Mouse (Mus musculus) forebrain, embryonic 10.5 days (tissue): ENCODE data around the gene Fbxl17. TPM values are rescaled to one million over a fixed set of nuclear protein-coding genes. Genes with fewer than 3 reads are reported as not detected.

Experiments
- DNase-seq: peaks from one replicate; pipeline ENCODE4 v3.0.0-alpha.2; 2017; ENCODE audit warnings: low spot score; ENCODE audit errors: extremely low spot score
- H3K27ac ChIP-seq: fragments of 300-500 bp; sonication (generic); 2 replicates; pipeline ENCODE4 v1.5.1; 2016; ENCODE audit warnings: mild to moderate bottlenecking
- H3K27me3 ChIP-seq: fragments of 300-500 bp; sonication (generic); 2 replicates; pipeline ENCODE4 v1.6.1; 2016; ENCODE audit warnings: mild to moderate bottlenecking; ENCODE audit not compliant: poor library complexity, severe bottlenecking
- H3K36me3 ChIP-seq: fragments of 300-500 bp; sonication (generic); replicated peaks from 2 replicates; pipeline ENCODE4 v1.6.1; 2016; ENCODE audit warnings: mild to moderate bottlenecking, moderate library complexity
- H3K4me1 ChIP-seq: fragments of 300-500 bp; sonication (generic); 2 replicates; pipeline ENCODE4 v1.6.1; 2016
- H3K4me3 ChIP-seq: fragments of 300-500 bp; sonication (generic); 2 replicates; pipeline ENCODE4 v1.5.1; 2016; ENCODE audit warnings: mild to moderate bottlenecking, moderate library complexity
- H3K9me3 ChIP-seq: fragments of 300-500 bp; sonication (generic); 2 replicates; pipeline ENCODE4 v1.6.1; 2016; ENCODE audit warnings: mild to moderate bottlenecking, moderate library complexity
- WGBS: fragments of 180-500 bp; shearing (Covaris S2); methylation state at CpG from one replicate; pipeline ENCODE4 v1.1.7; 2016; 5-methylcytosine and 5-hydroxymethylcytosine counted together
- polyA plus RNA-seq: library from polyadenylated mRNA; unstranded; fragments of >200 nt; fragmentation: Nextera tagmentation; extraction: Ambion mirVana; gene quantifications from 2 replicates; pipeline ENCODE4 v1.2.1, GENCODE M21; 2016

The Fbxl17 gene
- polyA plus RNA-seq, 1 experiment from 2014 or later = 2.7 TPM

- Histone ChIP-seq H3K27ac (no peak overlapping the region), H3K9me3 (no peaks in the 10 kb centered on the region), H3K36me3 (no peaks in the 10 kb centered on the region), H3K27me3 (peaks cover 39% of the 10 kb centered on the region), H3K4me1 (peaks cover 27% of the 10 kb centered on the region), H3K4me3 (no peak overlapping the region)
- WGBS = 89% methylated on average over 2 of the region's 2 CpGs
- DNase-seq = no peak
These were observed 226.5 kb downstream of the Fbxl17 start for GRCm38 (mm10) chr17:63273353-63273752.

- Histone ChIP-seq H3K4me3 (no peak overlapping the region), H3K27ac (no peak overlapping the region), H3K9me3 (no peaks in the 10 kb centered on the region), H3K36me3 (no peaks in the 10 kb centered on the region), H3K27me3 (peaks cover 39% of the 10 kb centered on the region), H3K4me1 (peaks cover 31% of the 10 kb centered on the region)
- DNase-seq = no peak
These were observed 226.9 kb downstream of the Fbxl17 start for GRCm38 (mm10) chr17:63272914-63273313.

- DNase-seq = no peak
- H3K4me3 ChIP-seq = no peak overlapping the region
- 81% methylated on average over 6 of the region's 6 CpGs for WGBS
- H3K27ac ChIP-seq = no peak overlapping the region
- peaks cover 33% of the 10 kb centered on the region for H3K4me1 ChIP-seq
- peaks cover 39% of the 10 kb centered on the region for H3K27me3 ChIP-seq
- H3K36me3 ChIP-seq = no peaks in the 10 kb centered on the region
- H3K9me3 ChIP-seq = no peaks in the 10 kb centered on the region
These were observed 228.8 kb downstream of the Fbxl17 start for GRCm38 (mm10) chr17:63271000-63271399.

- WGBS = 88% methylated on average over 5 of the region's 5 CpGs
- no peak overlapping the region for H3K4me3 ChIP-seq
- peaks cover 39% of the 10 kb centered on the region for H3K27me3 ChIP-seq
- no peak for DNase-seq
- H3K36me3 ChIP-seq = no peaks in the 10 kb centered on the region
- H3K9me3 ChIP-seq = no peaks in the 10 kb centered on the region
- H3K4me1 ChIP-seq = peaks cover 28% of the 10 kb centered on the region
- H3K27ac ChIP-seq = no peak overlapping the region
These were observed 229.3 kb downstream of the Fbxl17 start for GRCm38 (mm10) chr17:63270513-63270912.

DNA sequence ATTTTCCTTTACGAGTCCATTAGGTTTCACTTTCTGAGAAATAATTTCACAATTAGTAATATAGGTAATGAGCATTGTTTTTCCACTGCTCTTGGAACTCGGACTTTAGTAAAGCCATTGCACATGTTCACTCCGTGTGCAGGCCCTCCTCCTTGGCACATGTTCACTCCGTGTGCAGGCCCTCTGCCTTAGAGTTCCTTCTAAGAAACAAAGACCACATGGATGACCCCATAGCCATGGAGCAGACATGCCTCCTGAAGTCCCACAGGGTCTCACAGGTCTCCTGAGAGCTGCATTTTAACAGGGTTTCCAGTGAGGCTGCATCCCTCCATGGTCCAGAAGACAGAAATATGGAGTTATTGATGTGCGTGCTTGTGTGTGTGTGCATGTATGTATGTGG is 237.1 kb downstream of the Fbxl17 start:
- no peaks in the 10 kb centered on the region for H3K36me3 ChIP-seq
- H3K4me3 ChIP-seq = no peak overlapping the region
- H3K4me1 ChIP-seq = peaks cover 5% of the 10 kb centered on the region
- no peaks in the 10 kb centered on the region for H3K9me3 ChIP-seq
- WGBS = 95% methylated on average over 5 of the region's 5 CpGs
- no peaks in the 10 kb centered on the region for H3K27me3 ChIP-seq
- no peak for DNase-seq
- no peak overlapping the region for H3K27ac ChIP-seq

GRCm38 (mm10) chr17:63261508-63262141 is 238.2 kb downstream of the Fbxl17 start:
- no peak overlapping the region for H3K27ac ChIP-seq
- no peak overlapping the region for H3K4me3 ChIP-seq
- H3K9me3 ChIP-seq = no peaks in the 10 kb centered on the region
- no peaks in the 10 kb centered on the region for H3K36me3 ChIP-seq
- H3K4me1 ChIP-seq = no peaks in the 10 kb centered on the region
- 90% methylated on average over 10 of the region's 10 CpGs for WGBS
- no peaks in the 10 kb centered on the region for H3K27me3 ChIP-seq
- DNase-seq = no peak

- H3K27ac ChIP-seq = no peak overlapping the region
- H3K36me3 ChIP-seq = no peaks in the 10 kb centered on the region
- 87% methylated on average over 3 of the region's 3 CpGs for WGBS
- no peak for DNase-seq
- H3K4me1 ChIP-seq = no peaks in the 10 kb centered on the region
- H3K4me3 ChIP-seq = no peak overlapping the region
- H3K27me3 ChIP-seq = no peaks in the 10 kb centered on the region
- H3K9me3 ChIP-seq = no peaks in the 10 kb centered on the region
These were observed 240.7 kb downstream of the Fbxl17 start for GRCm38 (mm10) chr17:63259091-63259490.

DNA sequence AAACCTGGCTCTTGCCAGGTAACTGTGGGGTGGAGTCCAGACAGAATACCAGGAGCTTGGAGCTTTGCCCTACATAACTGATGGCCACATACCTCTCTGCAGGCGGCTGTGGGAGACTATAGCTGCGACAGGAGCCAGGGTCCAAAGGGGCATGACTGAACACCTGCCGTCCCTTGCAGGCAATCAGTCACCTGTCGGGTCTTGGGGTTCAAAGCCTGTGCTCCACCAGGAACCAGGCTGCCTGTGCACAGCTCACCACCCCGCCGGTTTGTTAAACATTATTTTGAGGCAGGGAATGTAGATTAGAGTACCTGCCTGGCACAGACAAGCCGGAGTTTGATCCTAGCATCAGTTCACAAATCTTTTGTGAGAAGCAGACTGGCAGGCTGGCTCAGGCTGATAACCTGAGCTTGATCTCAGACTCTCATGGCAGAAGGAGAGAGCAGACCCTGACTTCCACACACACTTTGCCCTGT is 253.6 kb downstream of the Fbxl17 start:
- Histone ChIP-seq H3K36me3 (0 out of 2 replicates have a peak, but pooled peaks cover 2% of the 10 kb centered on the region), H3K27ac (no peak overlapping the region), H3K4me3 (no peak overlapping the region), H3K9me3 (no peaks in the 10 kb centered on the region), H3K4me1 (no peaks in the 10 kb centered on the region), H3K27me3 (no peaks in the 10 kb centered on the region)
- no peak for DNase-seq
- 91% methylated on average over 7 of the region's 7 CpGs for WGBS

- no peak for DNase-seq
- 87% methylated on average over 9 of the region's 9 CpGs for WGBS
- Histone ChIP-seq H3K27ac (no peak overlapping the region), H3K27me3 (no peaks in the 10 kb centered on the region), H3K9me3 (no peaks in the 10 kb centered on the region), H3K36me3 (0 out of 2 replicates have a peak, but pooled peaks cover 2% of the 10 kb centered on the region), H3K4me3 (no peak overlapping the region), H3K4me1 (peaks cover 3% of the 10 kb centered on the region; the same call in 1 of the 2 replicates)
These were observed 254.3 kb downstream of the Fbxl17 start for GRCm38 (mm10) chr17:63245472-63245871.

DNA sequence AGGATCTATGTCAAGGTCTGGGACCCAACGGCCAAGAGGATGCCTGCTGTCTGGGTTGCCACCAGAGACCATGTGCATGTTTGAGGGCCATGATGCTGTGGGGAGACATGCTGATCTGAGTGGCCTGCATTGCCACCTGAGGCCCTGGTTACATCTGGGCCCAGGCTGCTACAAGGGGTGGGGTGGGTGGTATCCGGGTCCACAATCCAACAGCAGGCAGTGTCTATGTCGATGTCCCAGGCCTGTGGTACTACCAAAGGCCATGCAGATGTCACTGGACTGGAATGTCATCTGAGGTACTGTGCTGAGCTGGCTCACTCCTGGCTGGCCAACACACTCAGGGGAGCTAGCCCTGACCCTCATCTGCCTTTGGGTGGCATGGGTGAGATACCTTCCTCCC is 257.1 kb downstream of the Fbxl17 start:
- no peak for DNase-seq
- Histone ChIP-seq H3K4me3 (no peak overlapping the region), H3K9me3 (no peaks in the 10 kb centered on the region), H3K27ac (no peak overlapping the region), H3K27me3 (no peaks in the 10 kb centered on the region), H3K36me3 (0 out of 2 replicates have a peak, but pooled peaks cover 2% of the 10 kb centered on the region), H3K4me1 (peaks cover 7% of the 10 kb centered on the region; the same call in 1 of the 2 replicates)
- WGBS = 95% methylated on average over 3 of the region's 3 CpGs

- H3K36me3 ChIP-seq = no peaks in the 10 kb centered on the region
- no peaks in the 10 kb centered on the region for H3K27me3 ChIP-seq
- H3K4me3 ChIP-seq = no peak overlapping the region
- no peak for DNase-seq
- 90% methylated on average over 5 of the region's 5 CpGs for WGBS
- H3K27ac ChIP-seq = no peak overlapping the region
- H3K9me3 ChIP-seq = no peaks in the 10 kb centered on the region
- peaks cover 7% of the 10 kb centered on the region for H3K4me1 ChIP-seq
These were observed 259.1 kb downstream of the Fbxl17 start for GRCm38 (mm10) chr17:63240731-63241106.

DNA sequence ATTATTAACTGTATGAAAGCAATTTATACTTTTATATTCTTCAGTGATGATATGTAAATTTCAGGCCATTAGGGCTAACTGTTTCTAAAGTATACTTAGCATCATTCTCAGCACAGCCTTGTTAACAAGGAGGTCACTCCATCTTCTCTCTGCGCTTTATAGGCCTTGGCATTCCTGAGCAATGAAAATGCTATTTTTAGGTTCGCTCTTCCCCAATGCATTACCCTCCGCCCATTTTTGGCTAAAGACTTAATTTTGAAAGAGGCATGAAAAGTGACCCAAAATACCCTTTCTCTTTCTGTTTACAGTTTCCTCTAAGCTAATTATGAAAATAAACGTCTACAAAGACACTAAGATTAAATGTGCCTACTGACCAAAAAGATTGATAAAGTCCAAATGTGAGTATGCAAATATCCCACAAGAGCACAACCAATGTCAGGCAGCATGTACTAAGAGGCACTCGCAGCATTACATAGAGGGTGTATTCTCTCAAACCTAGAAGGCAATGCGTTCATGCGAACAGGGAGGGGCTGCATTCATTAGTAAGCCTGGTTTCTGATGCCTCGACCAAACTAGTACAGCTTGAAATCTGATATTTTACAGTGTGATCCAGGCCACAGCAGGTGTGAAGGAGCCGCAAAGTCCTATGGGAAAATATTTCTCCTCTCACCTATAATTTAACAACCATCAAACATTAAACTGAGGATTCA is 259.6 kb downstream of the Fbxl17 start:
- 82% methylated on average over 9 of the region's 9 CpGs for WGBS
- H3K27ac ChIP-seq = no peak overlapping the region
- no peak for DNase-seq
- no peaks in the 10 kb centered on the region for H3K36me3 ChIP-seq
- H3K9me3 ChIP-seq = no peaks in the 10 kb centered on the region
- peaks cover 7% of the 10 kb centered on the region for H3K4me1 ChIP-seq
- H3K27me3 ChIP-seq = no peaks in the 10 kb centered on the region
- H3K4me3 ChIP-seq = no peak overlapping the region

DNA sequence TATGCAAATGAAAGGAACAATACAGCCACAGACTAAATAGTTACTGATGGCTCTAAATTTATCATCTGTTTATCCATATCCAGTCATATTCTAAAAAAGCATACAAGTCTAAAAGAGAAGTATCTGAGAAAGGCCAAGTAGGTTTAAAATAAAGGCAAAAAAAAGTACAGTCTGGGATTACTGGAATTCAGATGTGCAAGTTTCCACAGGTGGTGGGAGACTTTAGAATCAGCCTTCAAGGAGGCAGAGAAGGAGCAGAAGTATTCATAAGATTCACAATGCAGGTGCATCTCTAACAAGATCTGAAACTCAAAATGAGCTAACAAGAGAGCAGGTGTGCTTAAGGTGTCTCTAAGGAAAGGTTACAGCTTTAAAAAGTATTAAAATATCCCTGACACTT is 263.0 kb downstream of the Fbxl17 start:
- no peak for DNase-seq
- Histone ChIP-seq H3K36me3 (no peaks in the 10 kb centered on the region), H3K4me1 (peaks cover 7% of the 10 kb centered on the region), H3K9me3 (no peaks in the 10 kb centered on the region), H3K4me3 (no peak overlapping the region), H3K27ac (no peak overlapping the region), H3K27me3 (no peaks in the 10 kb centered on the region)
